Mouse (Mus musculus) c-Kit-positive CD71-positive TER-119-positive erythroid progenitor cells, embryonic 14.5 days (primary cell): ENCODE results near the gene Zmiz1.
A peak's percentile ranks its signal among the peaks of the same experiment; 100 is the strongest.

ENCODE experiments used
- DNase-seq: peaks from one replicate; pipeline ENCODE4 v3.0.0-alpha.2; 2013; ENCODE audit warnings: low spot score

Zmiz1 gene

DNA sequence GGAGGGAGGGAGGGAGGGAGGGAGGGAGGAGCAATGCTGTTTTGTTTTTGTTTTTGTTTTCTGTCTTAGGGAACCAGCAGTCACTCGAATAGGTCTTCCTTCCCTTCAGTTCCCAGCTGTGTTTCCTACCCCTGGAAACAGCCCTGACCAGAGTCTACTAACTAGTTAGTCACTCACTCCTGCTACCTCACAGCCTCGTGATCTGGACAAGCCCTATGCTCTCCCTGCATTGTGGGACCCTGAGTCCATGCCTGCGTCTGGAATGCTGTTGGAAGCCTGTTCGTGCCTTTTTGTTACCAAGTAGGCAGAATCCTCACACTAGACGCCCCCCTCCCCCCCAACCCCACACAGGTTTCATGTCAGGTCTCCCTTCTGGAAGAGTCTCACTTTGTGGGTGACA is 15.0 kb downstream of the Zmiz1 start:
- no peak for DNase-seq

DNA sequence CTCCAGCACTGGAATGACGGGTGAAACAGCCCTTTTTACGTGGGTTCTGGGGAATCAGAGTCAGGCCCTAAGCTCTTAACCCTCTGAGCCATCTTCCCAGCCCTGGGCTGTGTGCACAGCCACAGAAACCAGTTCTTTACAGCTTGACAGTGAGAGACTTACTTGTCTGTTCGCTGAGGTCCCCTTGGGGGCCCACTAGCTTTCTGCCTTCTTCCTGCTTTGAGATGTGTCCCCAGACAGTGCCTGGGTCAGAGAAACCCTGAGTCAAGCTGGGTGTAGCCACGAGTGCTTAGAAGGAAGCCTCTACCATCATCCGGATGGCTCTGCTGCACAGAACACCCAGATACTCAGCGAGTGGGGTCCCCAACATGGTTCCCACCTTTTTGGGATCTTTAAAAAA is 15.7 kb downstream of the Zmiz1 start:
- DNase-seq = no peak

DNA sequence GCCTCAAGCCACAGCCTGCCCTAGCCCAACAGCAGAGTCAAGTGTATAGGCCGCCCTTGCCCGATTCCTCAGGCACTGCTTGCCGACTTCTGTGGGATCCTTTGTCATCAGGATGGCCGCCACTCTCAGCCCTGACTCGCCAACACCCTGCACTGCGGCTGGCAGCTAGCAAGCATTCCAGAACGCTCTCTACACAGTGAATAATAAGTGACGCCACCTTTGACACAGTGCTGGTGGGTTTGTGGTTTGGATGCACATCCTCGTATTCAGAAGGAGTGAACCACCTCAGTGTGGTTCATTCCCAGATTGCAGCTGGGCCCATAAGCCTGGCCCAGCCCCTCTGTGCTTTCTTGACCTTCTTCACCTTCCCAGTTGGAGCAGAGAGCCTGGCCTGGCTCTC is 17.1 kb downstream of the Zmiz1 start:
- DNase-seq = no peak

DNA sequence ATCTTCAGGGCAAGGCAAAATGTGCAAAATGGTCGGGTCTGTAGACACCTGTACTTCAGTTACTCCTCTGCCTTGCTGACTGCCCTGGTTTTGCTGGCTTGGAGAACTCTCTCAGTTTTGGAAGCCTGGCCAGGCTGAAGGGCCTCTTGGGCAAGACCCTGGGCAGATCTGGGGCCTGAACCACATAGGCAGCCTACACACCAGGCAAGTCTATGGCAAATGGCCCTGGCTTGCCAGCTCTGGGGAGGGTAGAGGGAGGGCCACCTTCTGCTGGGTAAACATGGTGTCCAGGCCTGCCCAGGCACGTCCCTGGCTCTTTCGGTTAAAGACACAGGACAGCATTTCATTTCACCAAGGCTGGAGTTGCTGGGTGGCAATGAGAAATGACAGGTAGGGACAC is 17.5 kb downstream of the Zmiz1 start:
- DNase-seq = no peak

DNA sequence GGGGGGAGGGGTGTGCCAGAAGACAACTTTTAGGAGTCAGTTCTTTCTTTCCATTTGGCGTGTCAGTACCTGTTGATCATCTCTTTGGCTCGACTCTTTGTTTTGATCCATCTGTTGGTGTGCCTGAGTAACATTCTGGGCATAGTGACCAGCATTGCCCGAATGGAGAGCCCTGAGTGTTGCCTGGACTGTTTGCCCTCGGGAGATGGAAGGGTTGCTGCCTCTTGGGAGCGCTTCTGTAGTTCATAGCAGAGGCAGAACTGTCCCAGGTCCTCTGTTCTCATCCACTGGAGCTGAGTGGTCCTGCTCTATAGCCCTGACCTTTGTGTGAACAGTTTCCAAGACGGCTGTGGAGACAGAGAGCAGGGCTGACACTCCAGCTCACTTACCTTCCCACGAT is 18.3 kb downstream of the Zmiz1 start:
- DNase-seq = no peak

DNA sequence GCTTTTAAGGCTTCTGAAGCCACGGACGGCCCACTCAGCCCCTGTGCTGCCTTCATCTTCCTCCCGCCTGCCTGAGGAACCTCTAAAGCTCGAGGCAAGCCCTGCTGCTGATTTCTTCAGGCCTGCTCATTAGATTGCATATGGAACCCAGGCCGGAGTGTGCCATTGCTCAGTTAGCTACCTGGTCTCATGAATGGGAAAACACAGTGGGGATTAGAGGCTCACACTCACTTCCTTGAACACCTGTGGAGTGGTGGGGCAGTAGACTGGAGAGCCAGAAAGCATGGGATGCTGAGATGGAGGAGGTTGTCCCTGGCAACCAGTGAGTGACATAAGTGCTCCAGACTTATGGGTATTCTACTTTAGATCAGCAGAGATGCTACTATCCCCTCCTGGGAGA is 19.3 kb downstream of the Zmiz1 start:
- DNase-seq = no peak

DNA sequence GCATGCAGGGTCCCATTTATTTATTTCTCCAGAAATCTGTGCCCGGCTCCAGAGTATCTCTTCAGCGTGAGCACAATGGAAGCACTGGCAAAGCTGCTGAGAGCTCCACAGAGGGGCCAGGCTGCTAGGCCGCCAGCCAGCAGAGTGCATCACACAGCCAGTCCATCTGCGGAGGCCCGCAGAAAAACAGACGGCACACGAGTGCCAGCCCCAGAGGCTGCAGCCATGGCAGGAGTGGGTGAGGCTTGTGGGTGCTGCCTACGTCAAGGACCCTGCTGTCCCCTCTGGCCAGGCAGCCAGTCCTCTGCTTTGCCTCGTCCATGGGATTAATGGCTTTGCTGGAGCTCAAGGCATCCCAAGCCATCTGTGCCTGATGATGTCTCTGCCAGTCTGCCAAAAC is 19.8 kb downstream of the Zmiz1 start:
- DNase-seq = no peak

DNA sequence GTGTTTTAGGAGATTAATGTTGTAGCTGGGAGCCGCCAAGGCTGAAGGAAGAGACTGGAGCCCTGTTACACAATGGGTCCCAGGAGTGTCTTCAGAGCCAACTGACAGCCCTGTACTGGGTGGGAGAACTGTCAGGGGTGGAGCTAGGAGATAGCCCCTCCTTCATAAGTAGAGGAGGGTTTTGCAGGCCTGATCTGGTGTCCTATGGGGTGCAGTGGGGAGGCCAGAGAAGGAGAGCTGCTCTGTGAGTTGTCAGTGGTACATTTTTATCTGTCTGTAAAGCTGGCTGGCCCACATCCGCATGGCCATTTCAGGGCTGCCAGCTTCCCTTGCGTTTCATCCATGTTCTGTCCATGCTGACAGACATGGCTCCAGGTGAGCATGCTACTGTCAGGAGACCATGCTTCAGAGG is 20.9 kb downstream of the Zmiz1 start:
- DNase-seq = no peak

DNA sequence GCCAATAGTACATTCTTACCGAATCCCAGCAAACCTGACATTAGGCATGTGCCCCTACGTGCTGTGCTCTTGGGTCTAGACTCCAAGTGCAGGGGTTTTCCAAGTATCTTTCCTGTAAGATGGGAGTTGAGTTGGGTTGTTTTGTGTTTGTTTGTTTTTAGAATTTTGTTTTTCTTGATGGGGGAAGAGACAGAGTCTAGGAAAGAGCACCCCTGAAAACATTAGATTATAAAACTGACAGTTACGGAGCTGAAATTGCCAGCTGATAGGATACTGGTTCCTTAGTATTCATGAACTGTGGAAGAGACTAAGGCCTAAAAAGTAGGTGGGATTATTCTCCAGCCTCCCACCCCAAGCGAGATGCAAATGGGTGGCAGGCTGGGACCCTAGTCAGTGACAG is 21.5 kb downstream of the Zmiz1 start:
- DNase-seq = no peak

DNA sequence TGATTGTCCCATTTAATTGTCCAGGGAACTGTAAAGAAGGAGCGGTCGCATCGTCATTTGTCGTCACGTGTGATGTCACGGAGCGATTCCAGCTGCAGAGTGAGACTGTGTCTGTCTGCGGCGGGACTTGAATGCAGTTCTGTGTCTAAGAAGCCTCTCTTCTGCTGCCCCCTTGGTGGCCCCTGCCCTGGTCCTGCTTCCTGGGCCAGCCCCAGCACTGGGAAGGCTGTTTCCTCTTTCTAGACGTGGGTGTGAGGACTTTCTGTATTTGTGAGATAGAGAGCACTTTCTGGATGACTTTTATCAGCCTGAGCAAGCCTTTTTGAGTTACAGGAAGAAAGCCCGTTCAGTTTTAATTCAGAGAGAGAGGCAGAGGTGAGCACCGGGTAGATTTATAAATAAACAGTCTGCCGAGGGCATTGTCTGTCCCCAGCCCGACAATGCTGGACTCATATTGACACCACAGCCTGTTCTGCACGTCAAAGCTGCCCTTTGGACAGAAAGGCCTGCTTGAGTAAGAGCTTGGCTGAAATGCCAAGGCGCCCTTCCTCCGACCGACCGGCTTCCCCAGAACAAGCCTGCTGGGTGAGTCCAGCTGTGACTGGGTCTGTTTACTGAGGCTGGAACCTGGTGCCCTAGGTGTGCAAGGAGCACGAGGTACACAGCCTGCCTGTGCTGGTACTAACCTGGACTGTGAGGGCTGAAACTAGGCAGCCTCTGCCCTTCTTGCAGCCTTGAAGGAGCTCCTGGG is 22.1 kb downstream of the Zmiz1 start:
- peak; percentile 72 for DNase-seq

DNA sequence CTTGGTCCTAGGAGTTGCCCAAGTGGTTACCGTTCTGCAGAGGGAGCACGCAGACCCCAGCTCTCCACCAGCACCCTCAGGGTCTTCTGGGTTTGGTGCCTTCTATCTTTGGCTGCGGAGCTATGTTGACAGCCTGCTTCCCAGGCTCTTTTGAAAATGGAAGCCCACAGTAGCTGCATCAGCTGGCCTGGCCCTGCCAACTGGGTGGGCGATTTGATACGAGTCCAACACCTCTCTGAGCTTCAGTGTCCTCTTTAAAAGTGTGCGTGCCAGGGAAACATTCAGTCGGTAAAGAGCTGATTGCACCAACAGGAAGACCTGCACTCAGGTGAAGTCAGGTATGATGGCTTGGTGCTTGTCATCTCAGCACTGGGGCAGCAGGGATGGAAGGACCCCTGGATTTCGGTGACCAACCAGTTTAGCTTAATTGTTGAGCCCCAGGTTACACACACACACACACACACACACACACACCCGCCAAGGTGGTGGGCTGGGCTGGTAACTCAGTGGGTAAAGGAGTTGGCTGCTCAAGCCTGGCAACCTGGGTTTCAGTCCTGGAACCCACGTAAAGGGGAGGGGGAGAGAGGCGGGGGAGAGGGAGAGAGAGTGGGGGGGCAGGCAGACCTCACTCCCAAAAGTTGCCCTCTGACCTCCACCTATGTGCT is 22.8 kb downstream of the Zmiz1 start:
- DNase-seq = no peak

DNA sequence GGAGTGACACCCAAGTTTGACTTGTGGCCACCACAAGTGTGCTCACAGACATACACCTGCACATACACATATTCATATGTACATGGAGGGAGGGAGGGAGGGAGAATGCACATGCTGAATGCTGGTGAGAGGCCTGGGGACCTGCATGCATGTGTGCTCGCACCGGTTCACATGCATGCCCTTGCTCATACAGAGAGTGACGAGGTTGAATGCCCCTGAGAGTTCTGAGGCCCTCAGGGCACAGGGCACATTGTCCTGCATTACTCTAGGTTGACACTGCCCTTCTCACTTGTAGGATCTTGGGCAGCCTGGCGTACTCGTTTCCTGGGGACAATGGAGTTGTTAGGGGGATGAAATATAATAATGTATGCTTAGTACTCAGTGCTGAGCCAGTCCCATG is 23.4 kb downstream of the Zmiz1 start:
- no peak for DNase-seq

DNA sequence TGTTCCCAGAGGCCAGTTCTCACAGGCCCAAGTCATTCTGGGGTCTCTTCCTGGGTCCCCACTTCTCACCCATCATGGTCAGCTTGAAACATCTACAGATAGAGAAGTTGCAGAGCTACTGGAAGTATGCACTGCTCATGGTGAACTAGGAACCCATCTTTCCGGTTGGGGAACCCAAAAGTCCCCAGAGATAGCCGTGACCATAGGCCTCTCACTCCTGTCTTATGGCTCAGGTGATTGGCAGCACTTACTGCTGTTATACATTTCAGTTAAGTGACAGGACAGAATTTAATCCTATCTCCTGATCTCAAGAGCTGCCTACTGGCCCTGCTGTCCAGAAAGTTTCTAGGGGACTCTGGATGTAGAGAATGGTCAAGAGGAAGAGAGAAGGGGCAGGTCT is 24.3 kb downstream of the Zmiz1 start:
- no peak for DNase-seq

DNA sequence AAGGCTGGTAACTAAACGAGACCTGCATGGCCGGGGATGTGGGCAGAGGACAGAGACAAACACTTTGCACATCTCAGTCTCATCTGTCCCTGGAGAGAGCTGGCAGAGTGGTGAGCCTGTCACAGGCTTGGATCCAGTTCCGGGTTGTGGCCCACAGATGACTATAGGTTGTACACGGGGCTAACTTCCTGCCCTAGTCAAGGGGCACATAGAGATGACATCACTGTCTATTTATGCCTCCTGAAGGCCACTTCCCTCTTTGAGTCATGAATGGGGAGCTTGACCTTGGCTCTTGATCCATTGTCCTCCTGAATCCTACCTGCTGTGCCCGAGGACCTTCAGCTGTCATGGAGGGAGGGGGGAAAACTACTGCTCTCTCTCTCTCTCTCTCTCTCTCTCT is 25.1 kb downstream of the Zmiz1 start:
- no peak for DNase-seq

DNA sequence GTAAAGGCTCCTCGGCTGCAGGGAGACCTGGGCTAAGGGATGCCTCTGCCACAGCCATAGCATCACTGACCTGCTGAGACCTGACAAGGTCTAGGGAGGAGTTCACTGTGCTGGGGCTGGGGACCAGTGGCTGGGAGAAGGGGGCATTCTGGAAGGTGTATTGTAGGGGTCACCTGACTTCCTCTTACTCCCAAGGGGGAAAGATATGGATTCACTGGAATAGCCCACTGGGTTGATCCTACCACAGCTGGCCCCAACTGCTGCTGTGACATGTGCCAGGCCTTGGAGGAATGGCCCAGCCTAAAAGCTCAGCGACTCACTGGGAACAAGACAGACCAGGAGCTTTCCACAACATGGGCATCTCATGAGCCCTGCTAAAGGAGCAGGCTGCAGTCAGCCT is 27.2 kb downstream of the Zmiz1 start:
- no peak for DNase-seq

DNA sequence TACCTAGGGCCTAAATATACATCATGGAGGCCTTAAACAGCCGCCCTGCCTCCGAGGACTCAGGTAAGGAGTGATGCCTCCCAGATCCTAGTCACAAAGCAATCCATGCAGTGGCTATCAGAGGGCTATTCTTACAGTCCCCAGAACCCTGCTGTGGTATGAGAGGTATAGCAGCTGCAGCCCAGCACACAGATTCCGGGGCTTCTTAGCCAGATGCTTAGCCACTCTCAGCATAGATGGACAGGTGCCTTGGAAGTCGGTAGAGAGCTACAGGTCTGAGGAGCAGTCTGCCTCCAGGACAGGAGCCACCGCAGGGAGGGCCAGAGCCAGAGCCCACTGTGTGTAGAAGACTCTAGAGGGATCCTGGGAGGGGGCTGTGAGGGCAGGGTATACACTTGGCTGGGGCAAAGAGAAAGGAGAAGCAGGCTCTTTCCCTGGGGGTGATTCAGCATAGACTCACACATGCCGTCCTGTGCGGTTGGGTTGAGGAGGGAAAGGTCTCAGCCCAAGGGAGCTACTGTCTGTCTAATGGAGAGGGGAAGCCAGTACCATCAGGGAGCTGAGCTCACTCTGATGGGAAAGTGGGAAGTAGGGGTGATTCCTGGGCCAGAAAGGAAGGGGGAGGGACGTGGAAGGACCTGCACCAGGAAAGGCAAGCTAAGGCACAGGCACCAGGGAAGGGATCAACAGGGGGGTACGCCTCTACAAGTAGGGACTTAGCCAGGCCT is 27.9 kb downstream of the Zmiz1 start:
- no peak for DNase-seq

DNA sequence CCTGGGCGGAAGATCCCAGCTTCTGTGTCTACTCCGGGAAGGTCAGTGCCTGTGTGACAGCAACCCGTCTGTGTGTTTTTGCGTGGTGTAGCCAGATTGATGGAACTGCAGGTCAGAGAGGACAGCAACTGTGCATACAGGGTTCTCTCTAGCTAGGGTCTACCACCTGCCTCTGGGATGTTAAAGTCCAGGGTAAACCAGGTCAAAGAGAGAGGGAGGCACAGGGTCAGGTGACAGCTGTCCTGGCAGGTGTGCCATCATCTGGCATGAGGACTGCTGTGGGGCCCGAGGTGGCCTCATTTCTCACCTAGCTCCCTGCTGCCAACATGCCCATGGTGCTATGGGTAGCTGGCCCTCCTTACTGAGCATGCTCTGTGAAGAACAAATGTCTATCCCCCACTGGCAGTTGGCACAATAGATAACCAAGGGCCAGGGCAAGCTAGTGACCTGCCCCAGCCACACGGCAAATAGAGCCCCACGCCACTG is 28.5 kb downstream of the Zmiz1 start:
- DNase-seq = no peak

DNA sequence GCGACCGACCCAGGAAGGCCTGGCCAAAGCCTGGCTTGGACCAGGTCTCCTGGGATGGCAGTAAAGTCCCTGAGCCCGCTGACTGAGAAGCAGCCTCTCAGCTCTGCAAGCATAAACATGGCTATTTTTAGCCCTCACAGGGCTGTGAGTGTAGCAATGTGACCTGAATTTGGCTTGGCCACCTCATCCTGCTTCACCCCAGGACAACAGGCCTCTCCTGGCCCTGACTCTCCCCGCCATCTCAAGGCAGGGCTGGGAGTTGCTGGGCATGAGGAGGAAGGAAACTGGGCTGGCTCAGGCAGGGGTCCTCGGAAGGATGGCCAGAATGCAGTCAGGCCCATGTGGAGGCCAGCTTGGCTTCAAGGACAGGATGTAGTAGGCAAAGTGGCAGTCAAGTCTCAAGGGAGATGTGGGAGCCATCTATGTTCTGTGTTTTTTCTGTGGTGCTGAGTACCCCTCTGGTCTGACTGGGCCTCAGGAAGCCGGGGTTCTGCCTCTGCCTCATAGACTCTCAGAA is 29.2 kb downstream of the Zmiz1 start:
- DNase-seq = no peak

DNA sequence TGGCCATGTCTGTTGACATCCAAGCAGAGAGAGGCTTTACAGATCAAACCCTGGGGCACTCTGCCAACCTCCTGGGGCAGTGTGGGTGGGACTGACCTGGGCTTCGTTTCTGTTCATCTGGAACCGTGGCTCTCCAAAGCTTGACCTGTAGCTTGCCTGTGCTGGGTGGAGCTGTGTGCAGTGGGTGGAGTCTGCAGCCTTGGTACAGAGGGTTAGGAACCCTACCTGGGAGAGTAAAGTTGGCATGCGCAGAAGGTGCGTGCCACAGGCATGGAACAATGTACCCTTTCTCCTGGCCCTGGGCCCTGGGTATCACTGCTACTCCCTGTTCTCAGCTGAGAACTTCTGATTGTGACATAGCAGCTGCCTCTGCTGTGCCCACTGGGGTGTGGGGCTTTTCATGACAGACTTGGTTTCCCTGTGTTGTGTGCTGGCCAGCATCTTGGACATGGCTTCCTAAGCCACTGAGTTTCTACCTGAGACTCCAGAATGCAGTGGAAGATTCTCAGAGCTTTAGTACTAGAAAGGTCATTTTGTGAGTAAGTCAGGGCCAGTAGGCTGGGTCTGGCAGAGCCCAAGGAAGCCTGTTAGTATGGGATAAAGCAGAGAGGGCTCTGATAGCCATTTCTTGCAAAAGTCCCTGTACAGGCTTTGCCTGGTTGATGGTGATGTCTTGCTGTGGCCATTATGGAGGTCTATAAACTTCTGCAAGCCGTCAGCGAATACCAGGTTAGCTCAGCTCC is 30.5 kb downstream of the Zmiz1 start:
- DNase-seq = no peak

DNA sequence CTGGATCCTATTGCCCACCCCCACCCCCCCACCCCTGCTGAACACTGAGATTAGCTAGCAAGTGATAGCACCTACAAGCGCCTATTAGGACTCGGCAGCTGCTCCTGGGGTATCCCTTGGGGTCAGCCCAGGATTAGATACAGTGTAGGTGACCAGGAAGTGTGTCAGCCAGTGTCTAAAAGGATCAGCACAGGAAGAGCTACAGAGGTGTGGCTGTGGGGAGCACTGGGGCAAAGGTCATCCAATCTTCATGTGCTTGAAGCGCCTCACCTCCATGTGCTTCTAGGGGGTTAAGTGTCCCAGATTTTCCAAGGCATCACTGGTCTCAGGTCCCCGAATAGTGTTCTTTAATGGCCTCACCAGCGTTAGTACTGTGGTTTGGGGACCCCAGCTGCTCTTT is 33.0 kb downstream of the Zmiz1 start:
- no peak for DNase-seq

DNA sequence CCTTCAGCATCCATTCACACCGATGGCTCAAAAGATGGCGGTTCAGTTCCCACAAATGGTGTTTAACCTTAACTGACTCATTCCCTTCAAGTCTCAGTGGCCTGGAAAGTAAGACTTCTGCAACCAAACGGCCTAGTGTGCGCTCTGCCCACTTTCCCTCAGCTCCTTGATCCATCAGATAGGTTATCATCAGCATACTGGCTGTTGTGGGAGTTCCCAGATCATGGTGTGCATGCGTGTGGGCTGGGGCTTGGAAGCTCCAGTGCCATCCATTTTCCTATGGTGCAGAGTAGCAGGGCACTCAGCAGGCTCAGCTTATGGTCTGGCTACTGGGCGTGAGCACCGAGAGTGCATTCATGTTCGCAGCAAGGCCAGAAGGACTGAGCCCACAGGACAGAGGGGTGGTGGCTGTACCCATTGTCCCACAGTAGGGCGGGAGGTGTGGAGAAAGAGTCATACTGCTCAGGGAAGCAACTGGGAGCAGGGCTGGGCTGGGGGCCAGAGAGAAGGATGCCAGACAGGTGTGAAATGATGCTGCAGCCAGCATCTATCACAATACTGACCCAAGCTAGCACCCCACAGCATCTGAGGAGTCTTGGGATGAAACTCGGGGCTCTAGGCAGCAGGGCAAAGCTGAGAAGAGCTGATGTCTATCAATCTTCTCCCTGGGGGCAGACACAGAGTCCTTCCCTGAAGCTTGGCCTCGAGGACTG is 33.7 kb downstream of the Zmiz1 start:
- peak; percentile 32 for DNase-seq
